Mouse (Mus musculus) hindbrain, embryonic 10.5 days (tissue): ENCODE measurements around the gene Sbk2. TPM values are rescaled to one million over a fixed set of nuclear protein-coding genes. Genes with fewer than 3 reads are reported as not detected.

Source experiments
- DNase-seq: peaks from one replicate; pipeline ENCODE4 v3.0.0-alpha.2; 2017; ENCODE audit warnings: low spot score
- H3K27ac ChIP-seq: fragments of 300-500 bp; sonication (generic); 2 replicates; pipeline ENCODE4 v1.5.1; 2016; ENCODE audit warnings: mild to moderate bottlenecking, moderate library complexity
- H3K27me3 ChIP-seq: fragments of 300-500 bp; sonication (generic); 2 replicates; pipeline ENCODE4 v1.6.1; 2016; ENCODE audit warnings: mild to moderate bottlenecking; ENCODE audit not compliant: poor library complexity, insufficient read depth, severe bottlenecking
- H3K36me3 ChIP-seq: fragments of 300-500 bp; sonication (generic); 2 replicates; pipeline ENCODE4 v1.6.1; 2016; ENCODE audit warnings: mild to moderate bottlenecking, moderate library complexity
- H3K4me1 ChIP-seq: fragments of 300-500 bp; sonication (generic); replicated peaks from 2 replicates; pipeline ENCODE4 v1.6.1; 2016; ENCODE audit warnings: mild to moderate bottlenecking
- H3K4me3 ChIP-seq: fragments of 300-500 bp; sonication (generic); 2 replicates; pipeline ENCODE4 v1.5.1; 2016; ENCODE audit warnings: mild to moderate bottlenecking, moderate library complexity
- H3K9me3 ChIP-seq: fragments of 300-500 bp; sonication (generic); 2 replicates; pipeline ENCODE4 v1.6.1; 2016; ENCODE audit warnings: mild to moderate bottlenecking, moderate library complexity
- WGBS: fragments of 180-500 bp; shearing (Covaris S2); methylation state at CpG from one replicate; pipeline ENCODE4 v1.1.7; 2016; 5-methylcytosine and 5-hydroxymethylcytosine counted together
- polyA plus RNA-seq: library from polyadenylated mRNA; unstranded; fragments of >200 nt; fragmentation: Nextera tagmentation; extraction: Ambion mirVana; gene quantifications from 2 replicates; pipeline ENCODE4 v1.2.1, GENCODE M21; 2016

Sbk2 gene
- polyA plus RNA-seq, 1 experiment from 2014 or later = not detected

GRCm38 (mm10) chr7:4976832-4977231 is 12.6 kb upstream of the Sbk2 start:
- DNase-seq = no peak

GRCm38 (mm10) chr7:4975455-4975854 is 11.2 kb upstream of the Sbk2 start:
- Histone ChIP-seq H3K27ac (no peak overlapping the region), H3K9me3 (peaks cover 3% of the 10 kb centered on the region; the same call in 1 of the 2 replicates), H3K4me3 (no peak overlapping the region), H3K36me3 (no peaks in the 10 kb centered on the region), H3K27me3 (no peaks in the 10 kb centered on the region), H3K4me1 (no peaks in the 10 kb centered on the region; the same call in 1 of the 2 replicates)
- WGBS = 64% methylated on average over 4 of the region's 4 CpGs
- DNase-seq = no peak

More at GRCm38 (mm10) chr7:4976832-4977231, 12.6 kb upstream of the Sbk2 start:
- 89% methylated on average over 7 of the region's 7 CpGs for WGBS
- H3K27me3 ChIP-seq = no peaks in the 10 kb centered on the region
- H3K4me3 ChIP-seq = no peak overlapping the region
- H3K9me3 ChIP-seq = peaks cover 3% of the 10 kb centered on the region; the same call in 1 of the 2 replicates
- no peak overlapping the region for H3K27ac ChIP-seq
- no peaks in the 10 kb centered on the region for H3K36me3 ChIP-seq
- H3K4me1 ChIP-seq = no peaks in the 10 kb centered on the region

DNA sequence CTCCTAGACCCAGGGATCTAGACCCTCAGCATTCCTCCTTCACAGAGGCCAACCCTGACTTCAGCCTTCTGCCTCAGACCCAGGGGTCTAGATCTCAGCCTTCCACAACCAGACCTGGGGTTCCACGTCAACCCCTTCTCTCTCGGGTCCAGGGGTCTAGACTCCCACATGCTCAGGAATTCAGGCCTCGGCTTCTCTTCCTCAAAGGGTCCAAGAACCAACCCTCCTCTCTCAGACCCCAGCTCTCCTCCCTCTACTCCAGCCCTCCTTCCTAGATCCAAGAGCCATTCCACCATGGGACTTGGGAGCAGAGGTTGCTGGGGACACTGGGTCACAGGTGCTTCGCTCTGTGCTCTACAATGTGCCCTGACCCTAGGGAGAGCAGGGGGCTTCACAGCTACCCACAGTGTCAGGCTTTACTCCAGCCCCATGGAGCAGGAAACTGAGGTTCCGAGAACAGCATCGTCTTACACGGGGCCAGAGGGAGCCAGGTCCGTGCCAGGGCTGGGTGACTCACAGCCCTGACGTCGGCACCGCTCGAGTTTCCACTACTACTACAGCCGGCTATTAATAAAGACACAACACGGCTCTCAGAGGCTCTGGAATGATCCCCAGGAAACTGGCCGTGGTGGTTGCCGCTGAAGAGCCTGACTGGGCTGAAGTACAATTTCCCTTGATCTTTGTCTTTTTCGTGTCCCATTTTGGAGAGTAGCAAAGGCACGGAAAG is 8.3 kb upstream of the Sbk2 start:
- no peak for DNase-seq
- Histone ChIP-seq H3K4me3 (no peak overlapping the region), H3K9me3 (peaks cover 7% of the 10 kb centered on the region; the same call in 1 of the 2 replicates), H3K27ac (no peak overlapping the region), H3K4me1 (no peaks in the 10 kb centered on the region; the same call in 1 of the 2 replicates), H3K27me3 (no peaks in the 10 kb centered on the region), H3K36me3 (no peaks in the 10 kb centered on the region)
- WGBS = 83% methylated on average over 18 of the region's 18 CpGs

DNA sequence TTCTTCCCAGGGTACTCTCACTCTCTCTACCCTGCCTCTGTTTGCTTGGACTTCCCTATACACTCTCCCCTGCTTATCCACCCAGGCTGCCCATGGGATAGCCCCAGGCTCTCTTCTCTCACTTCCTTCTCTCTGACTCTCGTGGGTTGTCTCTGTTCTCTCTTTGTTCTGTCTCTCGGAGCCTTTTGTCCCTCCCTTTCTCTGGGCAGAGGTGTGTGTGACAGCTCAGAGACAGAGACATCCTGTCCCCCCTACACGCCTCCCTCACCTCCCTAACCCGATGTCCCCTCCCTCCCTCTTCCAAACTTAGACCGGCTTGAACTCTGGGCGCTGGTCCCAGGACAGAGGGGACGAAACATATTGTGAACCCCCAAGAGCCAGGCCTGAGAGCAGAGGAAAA is 7.5 kb upstream of the Sbk2 start:
- Histone ChIP-seq H3K9me3 (0 out of 2 replicates have a peak, but pooled peaks cover 5% of the 10 kb centered on the region), H3K36me3 (no peaks in the 10 kb centered on the region), H3K27me3 (no peaks in the 10 kb centered on the region), H3K4me3 (no peak overlapping the region), H3K27ac (no peak overlapping the region), H3K4me1 (no peaks in the 10 kb centered on the region; the same call in 1 of the 2 replicates)
- 30% methylated on average over 7 of the region's 7 CpGs for WGBS
- no peak for DNase-seq

- no peaks in the 10 kb centered on the region for H3K36me3 ChIP-seq
- 49% methylated on average over 6 of the region's 6 CpGs for WGBS
- H3K4me3 ChIP-seq = no peak within 1 kb of the TSS
- H3K9me3 ChIP-seq = 0 out of 2 replicates have a peak, but pooled peaks cover 4% of the 10 kb centered on the region
- DNase-seq = no peak
- no peaks in the 10 kb centered on the region; the same call in 1 of the 2 replicates for H3K4me1 ChIP-seq
- H3K27ac ChIP-seq = no peak within 1 kb of the TSS; the same call in 1 of the 2 replicates
- no peaks in the 10 kb centered on the region for H3K27me3 ChIP-seq
Measured at GRCm38 (mm10) chr7:4971068-4971467, 6.9 kb upstream of the Sbk2 start, which contains the start of gene Sbk3. Sbk3 (minus strand) TSS chr7:4971168.

DNA sequence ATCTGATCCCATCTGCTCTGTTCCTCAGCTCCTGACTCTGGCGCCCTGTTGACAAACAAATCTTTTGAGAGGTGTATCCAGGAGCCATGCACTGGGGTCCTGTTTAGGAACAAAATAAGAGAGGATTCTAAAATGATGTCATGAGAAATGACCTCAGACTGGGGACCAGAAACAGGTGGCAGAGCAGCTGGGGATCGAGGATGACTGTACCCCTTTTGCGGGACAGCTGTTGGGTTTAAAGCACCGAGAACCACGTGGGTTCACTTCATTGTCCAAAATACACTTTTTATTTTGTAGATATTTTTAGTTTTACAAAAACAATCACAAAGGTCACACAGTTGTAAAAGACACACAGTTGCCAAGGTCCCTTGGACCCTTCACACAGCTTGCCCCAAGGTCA is 782 bp upstream of the Sbk2 start:
- 0 out of 2 replicates have a peak, but pooled peaks cover 4% of the 10 kb centered on the region for H3K9me3 ChIP-seq
- 85% methylated on average over 5 of the region's 5 CpGs for WGBS
- H3K27me3 ChIP-seq = no peaks in the 10 kb centered on the region
- H3K27ac ChIP-seq = no peak overlapping the region
- H3K4me1 ChIP-seq = 0 out of 2 replicates have a peak, but pooled peaks cover 7% of the 10 kb centered on the region
- no peak overlapping the region for H3K4me3 ChIP-seq
- no peak for DNase-seq
- H3K36me3 ChIP-seq = no peaks in the 10 kb centered on the region

- Histone ChIP-seq H3K4me1 (0 out of 2 replicates have a peak, but pooled peaks cover 7% of the 10 kb centered on the region), H3K27me3 (no peaks in the 10 kb centered on the region), H3K9me3 (no peaks in the 10 kb centered on the region), H3K36me3 (no peaks in the 10 kb centered on the region), H3K27ac (no peak overlapping the region), H3K4me3 (no peak overlapping the region)
- 75% methylated on average over 5 of the region's 5 CpGs for WGBS
- no peak for DNase-seq
Measured at GRCm38 (mm10) chr7:4963527-4963926, 679 bp downstream of the Sbk2 start.

DNA sequence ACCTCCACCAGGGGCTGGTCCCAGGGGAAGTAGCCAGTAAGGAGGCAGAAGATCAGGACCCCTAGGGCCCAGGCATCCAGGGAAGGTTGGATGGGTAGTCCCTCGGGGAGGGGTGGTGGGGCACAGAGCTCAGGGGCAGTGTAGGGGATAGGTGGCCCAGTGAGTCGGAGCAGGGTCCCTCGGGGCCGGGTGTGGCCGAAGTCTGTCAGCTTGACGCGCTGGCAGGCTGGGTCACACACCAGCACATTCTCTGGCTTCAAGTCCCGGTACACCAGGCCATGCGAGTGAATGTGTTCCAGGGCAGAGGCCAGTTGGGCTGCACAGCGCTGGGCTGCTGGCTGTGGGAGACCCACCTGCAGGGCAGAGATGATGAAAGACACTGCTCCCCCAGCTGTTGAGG is 6.8 kb downstream of the Sbk2 start:
- 82% methylated on average over 10 of the region's 10 CpGs for WGBS
- H3K9me3 ChIP-seq = no peaks in the 10 kb centered on the region
- H3K27ac ChIP-seq = no peak overlapping the region; the same call in 1 of the 2 replicates
- H3K4me3 ChIP-seq = no peak overlapping the region
- H3K4me1 ChIP-seq = no peaks in the 10 kb centered on the region
- H3K36me3 ChIP-seq = no peaks in the 10 kb centered on the region
- H3K27me3 ChIP-seq = no peaks in the 10 kb centered on the region
- DNase-seq = no peak

DNA sequence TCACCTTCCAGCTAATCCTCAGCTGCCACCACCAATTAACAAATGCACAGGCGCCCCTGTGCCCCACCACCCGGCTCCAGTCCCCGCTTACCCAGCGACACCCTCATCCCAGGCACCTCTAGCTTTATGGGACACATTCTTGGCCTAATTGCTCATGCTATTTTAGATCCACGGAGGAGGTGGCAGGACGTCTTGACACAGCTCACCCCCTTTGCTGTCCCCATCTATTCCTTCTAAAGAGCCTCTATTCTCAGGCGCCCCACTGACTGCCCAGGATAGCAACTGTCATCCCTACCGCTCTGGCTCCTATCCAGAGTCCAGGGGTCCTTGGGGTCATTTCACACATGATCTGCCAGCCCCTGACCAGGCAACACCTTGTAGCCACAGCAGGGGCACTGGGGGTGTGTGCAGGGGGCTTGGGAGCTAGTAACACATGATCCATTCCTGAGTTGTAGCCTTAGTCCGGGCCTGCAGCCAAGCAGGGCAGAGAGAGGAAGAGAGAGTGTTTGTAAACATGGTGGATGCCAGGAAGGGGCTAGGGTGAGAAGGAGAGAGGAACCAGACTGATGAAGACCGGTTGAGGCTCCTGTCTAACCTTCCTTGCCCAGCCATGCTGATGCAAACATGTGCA is 10.3 kb downstream of the Sbk2 start:
- Histone ChIP-seq H3K4me1 (no peaks in the 10 kb centered on the region), H3K36me3 (no peaks in the 10 kb centered on the region), H3K4me3 (no peak overlapping the region), H3K27me3 (no peaks in the 10 kb centered on the region), H3K27ac (no peak overlapping the region), H3K9me3 (0 out of 2 replicates have a peak, but pooled peaks cover 4% of the 10 kb centered on the region)
- WGBS = 29% methylated on average over 10 of the region's 10 CpGs
- no peak for DNase-seq

- no peak overlapping the region for H3K4me3 ChIP-seq
- WGBS = 87% methylated on average over 19 of the region's 19 CpGs
Measured at GRCm38 (mm10) chr7:4950561-4951342, 13.5 kb downstream of the Sbk2 start.

GRCm38 (mm10) chr7:4948386-4948785 is 15.8 kb downstream of the Sbk2 start:
- Histone ChIP-seq H3K27ac (no peak overlapping the region), H3K27me3 (no peaks in the 10 kb centered on the region), H3K4me1 (peaks cover 2% of the 10 kb centered on the region), H3K36me3 (no peaks in the 10 kb centered on the region), H3K4me3 (no peak overlapping the region), H3K9me3 (0 out of 2 replicates have a peak, but pooled peaks cover 4% of the 10 kb centered on the region)
- 73% methylated on average over 6 of the region's 6 CpGs for WGBS
- no peak for DNase-seq

More at GRCm38 (mm10) chr7:4950561-4951342, 13.5 kb downstream of the Sbk2 start:
- Histone ChIP-seq H3K27me3 (no peaks in the 10 kb centered on the region), H3K36me3 (no peaks in the 10 kb centered on the region), H3K27ac (no peak overlapping the region), H3K4me1 (no peaks in the 10 kb centered on the region), H3K9me3 (0 out of 2 replicates have a peak, but pooled peaks cover 4% of the 10 kb centered on the region)
- no peak for DNase-seq

- no peak for DNase-seq
- 62% methylated on average over 2 of the region's 2 CpGs for WGBS
- Histone ChIP-seq H3K27ac (no peak overlapping the region), H3K4me3 (no peak overlapping the region), H3K4me1 (peaks cover 4% of the 10 kb centered on the region), H3K9me3 (0 out of 2 replicates have a peak, but pooled peaks cover 4% of the 10 kb centered on the region), H3K27me3 (no peaks in the 10 kb centered on the region), H3K36me3 (no peaks in the 10 kb centered on the region)
Measured at GRCm38 (mm10) chr7:4947855-4948254, 16.4 kb downstream of the Sbk2 start.
